Mouse (Mus musculus) cerebellum, adult 2 months (tissue): ENCODE data around the gene Tln2.

Experiments
- CTCF ChIP-seq: fragments of 200-500 bp; IDR thresholded peaks from 2 replicates; pipeline ENCODE4 v1.5.1; 2011; ENCODE audit warnings: low read depth, mild to moderate bottlenecking, control low read depth, low read length, moderate library complexity, borderline replicate concordance; ENCODE audit not compliant: insufficient read depth
- POLR2A ChIP-seq: fragments of 200-500 bp; IDR thresholded peaks from 2 replicates; pipeline ENCODE4 v1.6.1; 2011; ENCODE audit warnings: low read length, control low read depth, borderline replicate concordance; ENCODE audit not compliant: insufficient read depth

GRCm38 (mm10) chr9:67486621-67487020 lies 72.9 kb downstream of the Tln2 start:
- no peak for TF ChIP-seq POLR2A
- no peak for TF ChIP-seq CTCF
